Mouse (Mus musculus): Measurements from ENCODE around the gene Kbtbd6.

DNA sequence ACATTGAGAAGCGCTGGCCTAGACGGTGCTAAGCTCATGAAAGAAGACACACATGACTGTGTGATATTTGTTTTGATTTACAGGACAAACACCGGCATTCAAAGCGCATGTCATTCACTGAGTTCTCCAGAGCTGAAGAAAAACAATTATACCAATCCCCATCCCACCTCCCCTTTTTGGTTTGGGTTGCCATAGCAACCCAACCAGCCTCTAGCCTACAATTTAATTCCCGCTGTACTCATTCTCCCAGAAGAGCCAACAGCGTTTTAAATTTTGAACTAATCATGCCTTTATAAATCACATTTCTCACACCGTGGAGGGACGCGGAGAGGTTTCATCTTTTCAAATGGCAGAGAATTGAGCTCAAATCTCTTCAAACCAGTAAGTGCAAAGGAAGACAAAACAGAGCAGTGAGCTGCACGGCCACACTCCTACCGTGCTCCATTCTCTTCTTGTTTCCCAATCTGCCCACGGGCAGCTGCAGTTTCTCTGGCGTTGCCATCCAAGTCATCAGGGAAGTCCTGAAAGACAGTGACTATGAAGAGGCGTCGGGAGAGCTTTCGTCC lies 6.5 kb upstream of the Kbtbd6 start:
- TF ChIP-seq FLI1 (IDR thresholded peaks at IDR 0.05; ENCODE audit: low read length): no peak
- no peak for TF ChIP-seq GATA1 (IDR thresholded peaks at IDR 0.05; ENCODE audit: borderline replicate concordance, low read length)
